Mouse (Mus musculus): Measurements from ENCODE around the gene Eif3f.

The Eif3f gene

GRCm38 (mm10) chr7:108972273-108972672, 38.1 kb downstream of the Eif3f start:
- DNase-seq: peak; percentile 67

DNA sequence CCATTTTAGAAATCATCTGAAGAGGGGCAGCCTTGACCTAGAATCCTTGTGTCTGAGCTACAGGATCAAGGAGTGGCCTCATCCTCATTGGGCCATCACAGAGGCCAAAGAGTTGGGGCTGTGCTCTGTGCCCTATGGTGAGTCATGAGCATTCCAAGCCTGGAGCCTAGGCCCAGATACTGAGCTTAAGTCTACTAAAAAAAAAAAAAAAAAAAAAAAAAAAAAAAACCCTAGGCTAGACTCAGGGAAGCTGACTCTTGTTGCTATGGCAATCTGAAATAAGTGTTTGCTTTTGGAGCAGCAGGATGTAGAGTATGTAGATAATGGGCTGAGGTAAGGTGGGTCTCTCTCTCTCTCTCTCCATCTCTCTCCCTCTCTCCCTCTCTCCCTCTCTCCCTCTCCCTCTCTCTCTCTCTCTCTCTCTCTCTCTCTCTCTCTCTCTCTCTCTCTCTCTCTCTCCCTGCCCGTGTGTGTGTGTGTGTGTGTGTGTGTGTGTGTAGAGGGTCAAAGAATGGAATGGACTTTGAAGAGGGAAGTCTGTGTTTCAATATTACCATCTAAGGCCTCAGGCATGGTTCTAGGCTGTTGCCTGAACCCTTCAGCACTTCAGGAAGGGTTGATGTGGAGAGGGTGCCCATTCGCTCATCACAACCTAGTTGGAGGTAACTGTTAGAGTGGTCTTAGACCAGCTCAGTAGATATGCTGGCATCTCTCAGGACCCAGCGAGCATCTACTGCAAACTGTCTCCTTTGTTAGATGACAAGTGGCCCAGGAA, 51.9 kb downstream of the Eif3f start:
- DNase-seq: no peak

DNA sequence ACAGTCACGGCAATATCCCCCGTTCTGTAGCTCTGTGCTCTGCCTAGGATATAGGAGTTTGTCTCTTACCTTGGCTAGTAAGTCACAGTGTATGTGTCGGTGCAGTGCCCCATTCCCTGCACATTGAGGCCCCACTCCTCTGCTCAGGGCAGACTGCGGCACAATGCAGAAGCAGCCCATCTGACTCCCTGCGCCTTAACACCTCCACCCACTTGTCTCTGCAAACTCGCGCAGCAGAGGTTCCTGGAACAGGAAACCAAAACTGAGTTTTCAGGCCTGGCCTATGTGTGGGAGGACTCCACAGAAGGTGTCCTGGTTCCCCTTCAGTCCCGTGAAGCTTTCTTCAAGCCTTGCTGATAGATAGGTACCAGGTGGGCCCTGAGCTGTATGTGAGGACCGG, 57.0 kb downstream of the Eif3f start:
- no peak for DNase-seq

All from cerebellum, adult 11 months (tissue).